Mouse (Mus musculus): Measurements from ENCODE around the gene Sohlh2. TPM values are rescaled to one million over a fixed set of nuclear protein-coding genes. Genes with fewer than 3 reads are reported as not detected.

Sohlh2 gene
- not detected in 2 replicates for polyA plus RNA-seq (2012; rRNA removed; ENCODE audit: low replicate concordance)

GRCm38 (mm10) chr3:55181766-55182165 is at the start of gene Sohlh2:
Gene Sohlh2 (plus strand): TSS chr3:55182028.

GRCm38 (mm10) chr3:55137039-55137438 is 44.8 kb upstream of the Sohlh2 start, which contains the start of gene Ccdc169:
Gene Ccdc169 (plus strand): TSS chr3:55137339.

DNA sequence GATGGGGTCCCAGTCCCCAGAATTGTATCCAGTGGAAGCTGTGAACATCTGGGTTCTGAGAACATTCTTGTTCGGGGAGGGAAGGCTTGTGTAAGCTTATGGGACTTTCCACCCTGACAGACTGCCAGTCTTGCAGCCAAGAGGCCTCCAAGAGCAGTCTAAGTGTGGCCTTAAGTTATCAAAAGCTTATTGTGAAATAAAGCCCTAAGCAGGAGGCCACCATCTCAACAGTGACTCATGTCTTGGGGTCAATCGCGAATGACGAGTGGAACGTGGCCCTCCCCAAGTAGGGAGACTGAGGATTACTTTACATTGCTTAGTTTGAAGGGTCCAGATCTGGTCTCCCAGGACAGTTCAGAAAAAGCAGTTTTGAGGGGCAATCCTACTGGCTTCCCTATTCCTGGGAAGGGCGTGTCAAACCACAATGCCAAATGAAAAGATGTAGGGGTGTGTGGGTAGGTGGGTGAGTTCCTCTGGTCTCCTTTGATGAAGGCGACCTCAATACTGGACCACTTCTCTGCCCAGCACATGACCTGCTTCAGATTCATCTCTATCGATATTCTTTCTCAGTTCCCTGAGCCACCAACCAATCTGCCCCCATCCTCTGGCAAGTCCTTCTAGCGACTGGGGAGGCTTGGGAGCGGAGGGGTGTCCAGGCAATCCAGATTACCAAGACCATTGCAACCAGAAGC is 60.0 kb downstream of the Sohlh2 start, which contains the start of gene Dclk1:
Gene Dclk1, plus strand, starts transcription at position 635 of the 692 bp plus-strand sequence.

Other genes with a start within 250 kb of the Sohlh2 start
- 0.36 TPM in 1 of 2 replicates, not detected in the other for gene Ccna1, start 126.5 kb upstream of the Sohlh2 start, polyA plus RNA-seq (2012; rRNA removed; ENCODE audit: low replicate concordance)
- gene Spg20, start 69.9 kb upstream of the Sohlh2 start, polyA plus RNA-seq (2012; rRNA removed; ENCODE audit: low replicate concordance): 11.5 and 15.3 TPM in 2 replicates
- gene Ccdc169, start 44.7 kb upstream of the Sohlh2 start, polyA plus RNA-seq (2012; rRNA removed; ENCODE audit: low replicate concordance): not detected in 2 replicates
- gene Dclk1, start 60.3 kb downstream of the Sohlh2 start, polyA plus RNA-seq (2012; rRNA removed; ENCODE audit: low replicate concordance): 4.2 and 35.3 TPM in 2 replicates

Measured in subcutaneous adipose tissue, adult 2 months (tissue).